Mouse (Mus musculus): Measurements from ENCODE around the gene Ermp1.

Ermp1 gene

DNA sequence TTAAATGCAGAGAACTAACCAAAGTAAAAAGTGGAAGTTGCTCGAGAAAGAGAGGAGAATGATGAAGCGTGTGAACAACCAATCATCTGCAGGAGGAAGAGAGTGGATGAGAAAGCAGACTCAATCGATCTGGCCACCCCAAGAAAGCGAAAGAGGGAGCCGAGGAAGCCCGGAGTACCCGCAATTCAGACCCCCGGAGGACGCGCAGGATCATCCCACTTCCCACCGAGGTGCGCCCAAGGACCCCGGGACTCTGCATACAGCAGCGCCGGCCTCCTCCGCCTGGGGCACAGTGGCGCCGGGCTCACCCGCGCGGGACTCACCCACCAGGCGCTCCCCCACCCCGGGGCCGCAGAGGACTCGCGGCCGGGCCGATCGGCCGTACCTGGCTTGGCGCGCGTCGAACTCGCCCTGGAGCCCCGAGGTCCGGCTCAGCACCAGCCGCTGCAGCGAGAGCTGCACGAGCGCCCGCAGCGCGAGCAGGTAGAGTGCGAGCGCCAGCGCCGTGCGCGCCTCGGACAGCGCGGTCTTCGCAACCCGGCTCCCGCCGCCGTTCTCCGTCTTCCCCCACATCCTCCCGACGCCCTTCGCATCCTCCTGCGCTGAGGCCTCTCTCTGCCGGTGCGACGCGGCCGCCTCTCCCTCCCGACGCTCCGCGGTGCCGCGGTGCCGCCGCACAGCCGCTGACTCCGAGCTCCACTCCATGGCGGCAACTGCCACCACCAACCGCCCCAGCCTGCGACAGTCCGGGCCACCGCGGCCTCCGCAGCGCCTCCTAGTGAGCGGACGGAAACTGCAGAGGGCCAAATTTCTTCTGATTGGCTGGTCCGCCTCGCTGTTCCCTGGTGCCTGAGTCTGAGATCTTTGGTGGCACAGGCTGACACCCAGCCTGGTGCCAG is at the start of gene Ermp1:
TSS of gene Ermp1 (minus strand) at position 765 of the 899 bp plus-strand sequence.
- DNase-seq (ENCODE audit: low spot score) = peak; percentile 96

DNA sequence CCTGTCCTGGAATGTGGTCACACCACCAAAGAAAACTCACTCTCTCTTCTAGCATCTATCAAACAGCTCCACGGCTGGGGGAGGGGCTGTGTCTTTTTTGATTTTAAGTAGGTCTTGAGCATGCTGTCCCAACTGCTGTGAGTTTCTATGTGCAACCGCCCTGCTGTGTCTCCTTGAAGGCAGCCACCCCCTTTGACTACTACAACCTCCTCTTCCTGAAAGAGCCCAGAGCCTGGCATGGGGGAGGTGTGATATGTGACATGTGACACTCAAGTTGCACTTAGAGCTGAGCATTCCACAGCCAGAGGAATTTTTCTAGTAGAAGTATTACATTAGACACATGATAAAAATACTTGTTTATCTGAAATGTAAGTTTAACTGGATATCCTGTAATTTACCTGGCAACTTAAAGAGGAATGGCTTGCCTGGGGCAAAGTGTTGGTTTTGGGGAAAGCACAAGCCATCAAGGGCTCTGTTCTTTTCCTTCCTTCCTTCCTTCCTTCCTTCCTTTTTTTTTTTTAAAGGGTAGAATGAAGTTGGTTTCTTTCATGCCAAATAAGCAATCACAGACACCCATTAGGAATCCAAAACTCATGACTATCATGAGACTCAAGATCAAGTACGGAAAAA is 49.1 kb upstream of the Ermp1 start, which contains the start of gene Mlana:
TSS of gene Mlana (plus strand) at position 580 of the 630 bp plus-strand sequence.
- DNase-seq (ENCODE audit: low spot score) = no peak

DNA sequence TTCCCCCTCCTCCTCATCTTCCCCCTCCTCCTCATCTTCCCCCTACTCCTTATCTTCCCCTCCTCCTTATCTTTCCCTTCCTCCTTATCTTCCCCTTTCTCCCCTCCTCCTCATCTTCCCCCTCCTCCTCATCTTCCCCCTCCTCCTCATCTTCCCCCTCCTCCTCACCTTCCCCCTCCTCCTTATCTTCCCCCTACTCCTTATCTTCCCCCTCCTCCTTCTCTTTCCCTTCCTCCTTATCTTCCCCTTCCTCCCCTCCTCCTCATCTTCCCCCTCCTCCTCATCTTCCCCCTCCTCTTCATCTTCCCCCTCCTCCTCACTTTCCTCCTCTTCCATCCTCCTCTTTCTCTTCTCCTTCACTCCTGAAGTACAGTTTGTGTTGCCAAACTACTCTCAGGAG is 48.6 kb upstream of the Ermp1 start:
- DNase-seq (ENCODE audit: low spot score) = no peak

DNA sequence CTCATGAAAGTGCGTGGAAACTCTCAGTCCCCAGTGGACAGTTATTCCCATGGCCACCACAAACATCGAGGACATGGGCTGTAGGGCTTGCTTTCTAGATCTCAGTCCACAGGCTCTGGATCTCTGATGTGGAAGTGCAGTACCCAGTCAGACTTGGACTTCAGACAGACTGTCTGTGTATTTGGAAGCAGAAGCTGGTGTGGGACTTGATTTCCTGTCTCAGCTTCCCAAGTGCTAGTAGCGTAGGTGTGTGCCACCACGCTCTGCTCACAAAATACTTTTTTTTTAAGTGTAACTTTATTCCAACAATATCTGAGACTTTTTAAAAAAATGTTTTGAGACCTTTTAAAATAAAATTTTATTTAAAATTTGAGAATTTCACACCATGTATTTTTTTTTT is 48.1 kb upstream of the Ermp1 start:
- no peak for DNase-seq (ENCODE audit: low spot score)

DNA sequence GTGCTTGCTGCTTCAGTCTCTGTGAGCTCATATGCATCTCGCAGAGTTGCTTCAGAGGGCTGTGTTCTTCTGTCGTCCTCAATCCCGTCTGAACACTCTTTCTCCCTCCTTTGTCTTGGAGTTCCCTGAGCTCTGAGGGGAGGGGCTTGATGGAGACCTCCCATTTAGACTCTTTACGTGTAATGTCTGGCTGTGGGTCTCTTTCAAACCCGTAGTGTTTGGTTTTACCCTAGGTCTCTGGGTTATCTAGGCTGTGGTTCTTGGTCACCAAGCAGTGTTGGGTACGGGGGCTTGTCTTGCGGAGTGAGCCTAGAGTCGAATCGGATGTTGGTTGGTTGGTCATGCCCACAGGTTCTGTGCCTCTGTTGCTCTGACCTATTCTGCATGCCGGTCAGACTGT is 46.9 kb upstream of the Ermp1 start:
- DNase-seq (ENCODE audit: low spot score) = no peak

DNA sequence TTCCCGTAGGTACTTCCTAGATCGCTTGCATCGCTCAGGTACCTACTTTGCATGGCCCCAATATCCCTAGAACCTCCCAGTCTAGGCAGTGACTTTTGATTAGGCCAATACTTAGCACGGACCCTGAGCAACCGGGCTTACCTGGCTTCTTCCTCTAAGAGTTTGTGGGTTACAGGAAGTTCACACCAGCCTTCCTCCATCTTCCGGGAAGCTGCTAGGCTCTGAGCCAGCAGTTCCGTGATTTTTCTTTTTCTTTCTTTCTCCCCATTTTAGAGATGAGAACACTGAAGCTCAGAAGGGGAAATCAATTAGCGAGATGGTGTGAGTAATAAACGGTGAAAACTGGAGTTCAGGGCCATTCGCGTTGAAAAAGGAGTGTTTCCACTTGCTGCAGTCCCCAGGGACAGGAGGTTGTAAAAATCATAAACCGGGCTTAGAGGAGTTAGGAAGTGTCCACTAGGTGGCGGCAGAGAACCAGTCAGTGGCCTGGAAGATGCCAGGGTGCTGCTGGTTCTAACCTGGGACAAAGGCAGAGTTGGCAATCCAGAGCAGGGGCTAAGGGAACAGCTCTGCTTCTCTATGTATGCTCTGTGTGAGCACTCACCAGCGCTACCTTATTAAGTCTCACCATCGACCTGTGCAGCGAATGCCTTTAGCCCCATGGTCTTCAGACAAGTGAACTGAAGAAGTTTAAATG is 35.8 kb upstream of the Ermp1 start:
- peak; percentile 82 for DNase-seq (ENCODE audit: low spot score)

DNA sequence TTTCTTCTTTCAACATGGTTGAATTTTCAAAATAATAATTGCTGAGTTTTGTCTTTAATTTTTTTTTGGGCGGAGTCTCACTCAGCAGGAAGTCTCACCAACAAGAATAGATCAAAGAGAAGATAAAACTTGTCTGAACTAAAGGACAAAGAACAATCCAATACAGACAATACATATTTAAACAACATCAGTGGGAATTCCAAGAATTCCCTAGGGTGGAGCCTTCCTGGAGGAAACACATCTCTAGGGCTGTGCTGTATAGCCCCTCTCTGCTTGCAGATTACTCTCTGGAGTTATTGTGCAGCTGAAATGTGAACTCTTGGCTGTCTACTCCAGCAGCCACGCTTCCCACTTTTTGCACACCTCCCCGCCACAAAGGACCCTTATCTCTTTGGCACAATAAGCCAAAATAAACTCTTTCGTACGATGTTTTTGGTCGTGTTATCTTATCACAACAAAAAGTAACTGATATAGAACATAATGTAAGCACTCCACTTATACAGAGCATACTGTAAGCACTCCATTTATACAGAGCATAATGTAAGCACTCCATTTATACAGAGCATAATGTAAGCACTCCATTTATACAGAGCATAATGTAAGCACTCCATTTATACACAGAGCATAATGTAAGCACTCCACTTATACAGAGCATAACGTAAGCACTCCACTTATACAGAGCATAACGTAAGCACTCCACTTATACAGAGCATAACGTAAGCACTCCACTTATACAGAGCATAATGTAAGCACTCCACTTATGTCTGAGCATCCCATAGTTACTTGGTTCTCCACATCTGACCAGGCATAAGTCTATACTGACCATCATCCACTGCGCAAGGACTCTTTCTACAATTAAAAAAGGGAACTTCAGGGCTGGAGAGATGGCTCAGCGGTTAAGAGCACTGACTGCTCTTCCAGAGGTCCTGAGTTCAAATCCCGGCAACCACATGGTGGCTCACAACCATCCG is 32.3 kb upstream of the Ermp1 start:
- no peak for DNase-seq (ENCODE audit: low spot score)

DNA sequence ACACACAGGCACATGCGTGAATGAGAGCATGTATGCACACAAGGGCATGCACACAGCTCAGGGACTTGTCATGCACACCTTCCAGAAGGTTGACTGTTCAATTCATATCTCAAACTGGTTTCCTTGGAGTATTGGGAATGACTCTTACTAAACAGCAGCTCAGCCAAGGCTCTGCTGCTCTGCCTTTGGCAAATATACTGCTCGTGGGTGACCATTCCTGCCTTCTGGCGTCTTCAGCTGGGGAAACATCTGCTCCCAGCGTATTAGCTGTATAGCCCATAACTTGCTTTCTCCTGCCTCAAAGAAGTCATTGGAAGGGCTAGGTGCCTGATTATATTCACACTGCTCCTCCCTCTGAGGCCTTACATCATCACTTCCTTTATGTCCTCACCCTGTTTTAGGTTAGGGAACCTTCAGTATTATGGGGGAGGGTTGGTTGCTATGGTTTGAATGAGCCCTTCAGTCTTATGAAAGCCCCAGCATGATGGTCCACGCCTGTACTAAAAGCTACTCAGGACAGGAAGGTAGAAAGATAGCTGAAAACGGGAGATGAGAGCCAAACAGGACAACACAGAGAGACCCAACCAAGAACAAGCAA is 30.1 kb upstream of the Ermp1 start:
- DNase-seq (ENCODE audit: low spot score) = no peak

DNA sequence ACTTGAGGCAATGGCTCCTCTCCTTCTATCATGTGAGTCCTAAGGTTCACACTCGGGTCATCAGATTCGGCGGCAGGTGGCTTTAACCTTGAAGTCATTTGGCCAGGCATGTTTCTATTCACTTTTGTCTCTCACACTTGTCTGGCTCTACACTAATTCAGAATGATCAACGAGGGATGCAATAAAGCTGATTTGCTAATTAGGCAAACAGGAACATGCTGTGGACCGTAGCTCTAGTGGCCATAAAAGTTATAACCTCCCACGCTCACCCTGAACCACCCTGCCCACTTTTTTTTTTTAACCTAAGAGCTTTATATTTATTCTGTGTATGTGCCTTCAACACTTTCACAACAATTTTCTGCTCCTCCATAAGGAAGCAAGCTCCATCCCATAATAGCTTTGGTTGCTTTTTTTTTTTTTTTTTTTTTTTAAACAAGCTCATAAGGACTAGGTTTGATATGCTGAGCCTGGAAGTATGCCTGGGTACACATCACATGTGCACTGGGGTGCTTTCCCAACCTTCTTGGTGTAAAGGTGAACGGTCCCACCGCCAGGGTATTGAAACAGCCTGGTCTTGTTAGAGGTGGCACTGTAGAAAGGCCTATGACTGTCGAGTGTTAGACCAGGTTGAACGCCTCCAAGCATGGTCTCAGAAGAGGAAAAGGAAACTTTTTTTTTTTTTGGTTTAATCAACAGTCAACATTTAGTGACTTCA is 28.4 kb upstream of the Ermp1 start:
- peak; percentile 25 for DNase-seq (ENCODE audit: low spot score)

DNA sequence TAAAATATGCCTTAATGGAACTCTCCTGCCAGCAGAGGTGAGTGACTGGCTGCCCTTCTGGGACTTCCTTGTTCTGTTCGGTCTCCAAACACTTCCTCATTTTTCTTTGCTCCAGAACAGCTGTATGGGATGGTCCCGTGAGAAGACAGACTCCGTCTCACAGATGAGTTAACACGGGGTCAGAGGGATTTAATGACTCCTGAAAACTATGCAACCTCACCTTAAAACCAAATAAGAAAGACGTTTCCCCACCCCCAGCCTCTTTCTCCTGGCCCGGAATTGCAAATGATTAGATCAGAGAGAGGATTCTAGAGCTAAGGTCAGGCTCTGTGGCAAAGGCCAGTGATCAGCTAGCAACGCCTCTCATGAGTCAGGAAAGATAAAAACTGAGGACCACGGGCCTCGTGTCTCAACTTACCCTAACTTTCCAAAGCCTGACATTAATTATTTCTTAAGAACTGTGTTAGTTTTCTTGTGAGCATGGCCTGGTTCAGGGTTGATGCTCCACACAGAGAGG is 27.4 kb upstream of the Ermp1 start:
- DNase-seq (ENCODE audit: low spot score) = peak; percentile 58

DNA sequence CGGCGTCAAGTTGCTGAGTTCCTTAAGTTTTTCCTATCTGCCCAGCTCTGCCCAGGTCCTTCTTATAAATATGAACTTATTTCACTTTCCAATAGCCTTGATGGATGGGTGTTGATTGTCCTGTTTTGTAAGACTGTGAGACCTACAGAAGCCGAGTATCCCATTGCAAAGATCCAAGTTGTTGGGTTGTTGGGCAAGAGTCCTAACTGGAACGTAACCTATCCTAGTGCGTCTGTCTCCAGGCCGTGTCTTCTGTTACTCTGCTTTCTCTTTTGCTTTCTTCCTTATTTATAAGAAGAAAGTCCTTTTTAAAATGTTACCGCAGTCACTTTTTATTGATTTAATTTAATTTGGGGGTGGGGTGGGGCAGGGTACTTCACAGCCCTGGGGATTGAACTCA is 26.7 kb upstream of the Ermp1 start:
- DNase-seq (ENCODE audit: low spot score) = no peak

DNA sequence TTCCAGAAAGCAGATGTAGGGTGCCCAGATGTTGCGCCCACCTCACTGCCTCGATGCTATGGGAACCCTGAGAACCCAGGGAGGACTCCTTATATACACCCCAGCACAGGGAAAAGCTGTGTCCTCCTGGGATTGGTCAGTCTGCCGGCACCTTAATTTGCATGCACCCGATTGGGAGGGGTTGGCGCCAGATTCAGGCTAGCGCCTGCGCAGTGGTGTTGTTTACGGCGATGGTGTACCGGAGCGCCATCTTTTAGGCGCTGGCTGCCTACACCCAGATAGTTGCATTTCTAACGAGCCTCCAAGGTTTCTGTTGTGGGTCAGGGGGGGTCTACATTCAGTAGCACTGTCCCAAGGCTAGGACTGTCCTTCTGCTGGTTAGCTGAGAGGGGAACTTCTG is 24.4 kb upstream of the Ermp1 start:
- no peak for DNase-seq (ENCODE audit: low spot score)

DNA sequence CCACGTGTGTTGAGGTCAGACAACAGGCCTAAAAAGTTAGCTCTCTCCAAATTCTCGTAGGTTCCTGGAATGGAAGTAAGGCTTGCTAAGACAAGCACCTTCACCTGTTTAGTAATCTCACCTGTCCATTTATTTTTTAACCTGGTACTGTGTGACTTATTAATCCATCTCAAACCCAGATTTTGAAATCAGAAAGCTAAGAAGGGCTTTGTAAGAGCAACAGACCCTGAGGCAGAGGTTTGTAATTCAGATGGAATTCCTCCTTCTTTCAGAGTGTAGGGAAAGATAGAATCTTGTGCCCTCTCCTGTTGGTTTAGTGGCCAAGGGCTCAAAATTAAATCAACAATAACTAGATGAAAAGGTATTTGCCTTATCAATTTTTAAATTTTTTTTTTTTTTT is 22.9 kb upstream of the Ermp1 start:
- no peak for DNase-seq (ENCODE audit: low spot score)

DNA sequence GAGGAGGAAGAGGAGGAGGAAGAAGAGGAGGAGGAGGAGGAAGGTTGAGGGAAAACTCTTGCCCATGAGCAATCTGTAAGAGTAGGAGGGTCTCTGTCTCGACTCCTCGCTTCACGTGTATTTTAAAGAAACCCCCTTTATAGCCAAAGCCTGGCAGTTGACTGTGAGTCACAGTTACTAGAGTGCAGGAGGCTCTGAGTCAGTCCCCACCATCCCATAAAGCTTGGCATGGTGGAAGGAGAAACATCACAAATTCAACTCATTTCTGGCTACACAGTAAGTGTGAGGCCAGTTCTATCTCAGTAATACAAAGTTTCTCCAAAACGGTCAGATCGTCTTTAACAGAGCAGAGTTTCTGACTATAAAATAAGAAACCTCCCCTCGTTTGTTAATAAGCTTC is 22.0 kb upstream of the Ermp1 start:
- DNase-seq (ENCODE audit: low spot score) = no peak

DNA sequence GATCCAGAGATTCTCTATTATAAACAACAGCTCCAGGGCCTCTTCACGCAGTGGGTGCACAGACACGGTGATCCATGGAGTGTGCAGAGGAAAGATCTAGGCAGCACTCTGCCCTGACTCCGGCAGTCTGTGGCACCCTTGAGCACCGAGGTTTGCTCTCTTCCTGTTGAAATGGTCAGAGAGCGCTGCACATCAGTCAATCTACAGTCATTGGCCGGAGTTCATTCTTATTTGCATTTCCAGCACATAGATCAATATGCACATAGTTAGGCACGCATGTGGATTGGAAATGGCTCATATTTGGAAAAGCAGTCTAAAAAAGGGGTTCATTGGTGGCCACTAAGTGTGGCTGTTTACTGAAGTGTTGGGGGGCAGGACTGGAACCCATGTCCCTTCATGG is 19.9 kb upstream of the Ermp1 start:
- no peak for DNase-seq (ENCODE audit: low spot score)

DNA sequence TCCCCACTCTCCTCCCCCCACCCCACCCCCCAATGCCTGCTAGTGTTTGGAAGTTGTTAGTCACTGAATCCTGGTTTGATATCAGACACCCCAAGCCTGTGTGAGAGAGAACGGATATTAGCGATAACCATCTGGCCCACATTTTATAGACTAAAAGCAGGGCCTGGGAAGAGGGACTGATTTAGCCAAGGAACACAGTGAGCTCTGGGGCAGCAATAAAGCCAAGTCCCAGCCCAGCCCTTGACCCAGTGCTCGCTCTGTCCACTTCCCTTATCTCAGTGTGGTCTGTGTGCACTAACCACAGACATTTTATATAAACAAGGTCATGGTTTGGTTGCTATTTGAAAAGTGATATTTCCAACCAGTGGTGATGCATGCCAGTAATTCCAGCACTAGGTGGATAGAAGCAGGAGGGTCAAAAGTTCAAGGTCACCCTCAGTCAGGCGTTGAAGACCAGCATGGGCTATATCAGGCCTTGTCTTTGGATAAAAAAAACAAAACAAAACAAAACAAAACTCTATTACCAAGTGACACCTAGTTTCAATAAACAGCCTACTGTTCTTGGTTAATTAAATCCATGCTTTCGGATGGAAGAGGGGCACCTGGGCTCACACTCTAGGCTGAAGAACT is 18.9 kb upstream of the Ermp1 start:
- peak; percentile 67 for DNase-seq (ENCODE audit: low spot score)

DNA sequence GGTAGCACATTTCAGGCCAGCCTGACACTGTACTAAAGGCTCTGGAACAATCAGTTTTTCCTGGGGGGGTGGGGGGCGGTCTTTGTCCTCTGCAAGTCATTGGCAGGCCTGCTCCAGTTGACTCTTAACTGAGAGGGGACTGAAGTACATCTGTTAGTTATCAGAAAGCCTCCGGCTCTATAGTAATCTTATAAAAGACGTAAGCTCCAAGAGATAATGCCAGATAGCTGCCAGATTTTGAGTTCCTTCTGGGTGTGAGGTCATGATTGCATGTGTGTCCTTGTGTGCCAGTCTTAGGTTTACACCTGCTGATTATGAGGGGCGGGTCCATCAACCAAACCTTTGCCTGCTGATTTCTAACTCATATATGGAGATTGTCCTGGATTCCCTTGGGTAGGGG is 17.9 kb upstream of the Ermp1 start:
- DNase-seq (ENCODE audit: low spot score) = no peak

DNA sequence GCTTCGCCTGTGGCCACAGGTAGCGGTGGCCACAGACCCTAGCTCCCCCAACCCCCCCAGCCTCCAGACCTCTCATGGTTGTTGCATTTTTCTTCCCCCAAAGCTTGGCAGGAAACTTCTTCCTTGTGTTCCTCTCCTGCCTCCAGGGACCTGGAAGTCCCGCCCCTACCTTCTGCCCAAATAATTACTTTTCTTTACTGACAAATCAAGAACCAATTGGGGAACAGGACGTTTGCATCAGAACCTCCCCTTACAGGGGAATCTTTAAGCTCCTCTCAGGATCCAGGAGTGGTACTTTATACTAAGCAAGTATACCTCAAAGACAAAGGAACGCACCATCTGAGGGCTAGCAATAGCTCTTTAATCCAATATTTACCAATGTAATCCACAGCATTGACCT is 16.7 kb upstream of the Ermp1 start:
- DNase-seq (ENCODE audit: low spot score) = no peak

DNA sequence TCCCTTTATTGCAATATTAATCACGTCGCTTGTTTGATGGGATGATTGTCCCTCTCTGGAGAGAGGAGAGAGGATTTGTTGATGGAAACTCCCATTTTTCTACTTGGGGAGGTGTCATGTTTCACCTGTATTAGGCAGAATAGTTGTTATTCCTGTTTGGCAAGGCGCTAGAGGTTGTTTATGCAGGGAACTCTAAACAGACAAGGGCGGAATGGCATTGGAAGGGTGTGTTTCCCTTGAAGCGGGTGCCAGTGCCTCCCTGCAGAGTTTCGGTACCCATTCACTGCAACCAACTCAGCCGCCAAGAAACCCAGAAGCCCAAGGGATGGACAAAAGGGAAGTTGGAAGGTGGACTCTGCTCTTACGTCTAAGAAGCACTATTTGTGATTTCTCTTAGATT is 15.6 kb upstream of the Ermp1 start:
- peak; percentile 47 for DNase-seq (ENCODE audit: low spot score)
